Mouse (Mus musculus) Muller cell, postnatal 12 days (primary cell): ENCODE data around the gene Mul1.
A peak's percentile ranks its signal among the peaks of the same experiment; 100 is the strongest.

Experiments
- DNase-seq: peaks from one replicate; pipeline ENCODE4 v3.0.0-alpha.2; 2015; ENCODE audit errors: inconsistent ontology term

Mul1 gene

DNA sequence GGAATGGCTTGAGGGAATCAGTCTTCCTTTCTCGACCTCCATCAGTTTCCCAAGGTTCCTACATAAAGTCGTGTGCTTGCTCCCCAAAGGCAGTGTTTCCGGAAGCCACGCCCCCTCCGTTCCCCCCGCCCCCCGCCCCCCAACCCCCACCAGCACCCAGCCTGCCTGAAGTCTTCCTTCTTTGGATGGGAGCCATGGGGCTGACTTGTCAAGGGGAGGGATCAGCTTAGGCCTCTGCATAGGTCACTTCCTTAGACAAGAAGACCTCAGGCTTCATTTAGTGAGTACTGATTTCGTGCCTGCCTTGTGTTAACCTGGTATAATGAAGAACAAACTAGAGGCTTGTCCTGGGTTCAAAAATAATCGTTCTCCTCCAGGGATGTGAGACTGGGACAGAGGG, 26.4 kb downstream of the Mul1 start:
- DNase-seq = no peak

DNA sequence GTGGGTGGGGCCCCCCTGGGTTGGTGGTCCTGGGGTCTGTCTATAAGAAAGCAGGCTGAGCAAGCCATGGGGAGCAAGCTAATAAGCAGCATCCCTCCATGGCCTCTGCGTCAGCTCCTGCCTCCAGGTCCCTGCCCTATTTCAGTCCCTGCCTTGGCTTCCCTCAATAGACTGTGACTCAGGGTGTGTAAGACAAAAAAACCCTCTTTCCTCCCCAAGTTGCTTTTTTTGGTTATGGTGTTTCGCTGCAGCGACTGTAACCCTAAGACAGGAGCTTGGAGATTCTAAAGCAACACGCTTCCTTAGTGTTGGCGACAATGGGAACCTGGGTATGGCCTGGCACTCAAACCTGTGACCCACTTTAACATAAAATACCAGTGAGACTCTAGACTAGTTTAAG, 27.0 kb downstream of the Mul1 start:
- DNase-seq = no peak

DNA sequence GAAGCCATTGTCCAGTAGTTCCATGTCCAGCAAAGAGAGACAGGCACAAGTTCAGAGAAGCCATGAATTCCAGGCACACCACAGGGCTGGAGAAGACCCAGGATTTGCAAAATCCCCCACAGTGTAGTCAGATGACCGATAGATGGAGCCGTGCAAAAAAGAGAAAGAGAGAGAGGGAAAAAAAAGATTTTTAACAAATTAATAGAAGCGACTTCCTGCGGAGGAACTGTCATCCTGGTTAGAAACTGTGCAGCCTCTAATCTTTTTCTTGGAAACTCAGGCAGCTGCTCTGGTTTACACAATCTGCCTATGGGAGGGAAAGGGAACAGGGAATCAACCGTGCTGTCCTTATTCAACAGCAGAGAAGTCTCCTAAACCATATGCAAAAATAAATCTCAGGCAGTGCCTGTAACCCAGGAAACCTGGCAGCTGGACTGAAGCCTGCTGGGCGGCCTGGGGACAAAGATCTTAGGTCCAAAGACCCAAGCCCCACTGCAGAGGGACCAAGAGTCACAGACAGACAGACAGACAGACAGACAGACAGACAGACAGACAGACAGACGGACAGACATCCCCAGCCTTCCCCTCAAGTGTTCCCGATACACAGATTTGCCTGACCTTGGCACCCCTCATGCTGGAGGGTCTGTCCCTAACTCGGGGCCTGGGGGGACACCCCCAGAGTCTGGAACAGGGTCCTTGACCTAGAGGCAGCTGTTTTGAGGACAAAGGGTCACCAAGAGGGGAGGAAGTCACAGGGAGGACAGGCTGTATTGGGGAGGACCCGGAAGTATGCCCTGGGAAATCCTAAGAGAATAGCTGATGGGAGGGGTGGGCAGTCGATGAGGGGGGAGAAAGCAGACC, 28.7 kb downstream of the Mul1 start:
- peak; percentile 86 for DNase-seq

DNA sequence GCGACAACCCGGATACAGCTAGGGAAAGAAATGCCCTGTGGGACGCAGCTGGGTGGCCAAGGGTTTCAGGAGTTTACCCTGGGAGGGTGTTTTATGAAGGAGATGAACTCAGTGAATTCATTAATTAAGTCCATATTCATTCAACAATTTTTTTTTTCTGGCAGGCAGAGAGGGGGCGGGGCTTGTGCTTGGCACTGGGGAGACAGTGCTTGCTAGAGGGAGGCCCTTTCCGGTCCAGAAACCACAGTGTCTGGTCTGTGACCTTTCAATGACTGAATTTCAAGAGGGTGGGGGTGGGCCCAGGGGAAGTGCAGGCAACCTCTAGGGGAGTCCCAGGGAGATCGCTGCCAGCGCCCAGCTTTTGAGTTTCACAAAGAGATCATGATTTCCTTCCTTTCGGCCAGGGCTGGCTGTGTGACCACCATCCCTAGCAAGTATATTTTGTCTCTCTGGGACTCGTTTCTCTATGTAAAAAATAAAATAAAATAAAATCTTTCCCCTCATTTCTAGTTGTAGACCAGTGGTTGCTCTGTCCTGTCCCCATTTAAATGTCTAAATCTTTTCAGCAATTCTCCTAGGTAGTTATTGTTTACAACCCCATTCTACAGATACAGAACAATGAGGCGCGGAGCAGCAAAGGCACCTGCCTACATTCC, 29.5 kb downstream of the Mul1 start:
- peak; percentile 100 for DNase-seq

DNA sequence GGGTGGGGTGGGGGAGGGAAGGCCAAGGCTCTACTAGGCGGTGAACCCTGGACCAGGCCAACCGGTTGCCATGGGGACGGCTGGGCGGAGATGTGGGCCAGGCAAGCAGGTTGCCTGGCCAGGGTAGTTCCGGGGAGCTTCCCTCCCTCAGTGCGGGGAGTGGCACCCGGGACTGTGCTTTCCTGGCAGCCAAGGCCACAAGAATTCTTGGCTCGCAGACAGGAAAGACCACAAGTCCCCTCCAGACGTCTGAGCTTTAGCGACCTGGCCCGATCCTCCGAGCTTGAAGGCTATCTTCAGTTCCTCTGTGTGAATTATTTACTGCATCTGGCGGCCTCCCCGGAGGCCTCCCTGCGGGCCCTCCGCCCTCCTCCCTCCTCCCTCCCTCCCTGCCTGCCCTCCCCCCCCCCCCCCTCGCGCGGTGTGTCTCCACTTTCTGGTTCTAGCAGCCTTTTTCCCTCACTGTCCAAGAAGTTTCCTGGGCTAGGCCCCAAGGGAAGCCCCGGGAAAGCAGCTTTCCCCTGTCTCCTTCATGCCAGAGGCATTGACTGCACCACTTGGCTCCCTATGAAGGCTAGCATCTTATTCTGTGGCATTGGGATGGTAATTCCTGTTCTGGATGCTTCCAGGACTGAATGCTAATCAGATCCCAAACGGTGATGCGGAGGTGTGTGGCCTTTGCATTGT, 30.3 kb downstream of the Mul1 start:
- peak; percentile 96 for DNase-seq

DNA sequence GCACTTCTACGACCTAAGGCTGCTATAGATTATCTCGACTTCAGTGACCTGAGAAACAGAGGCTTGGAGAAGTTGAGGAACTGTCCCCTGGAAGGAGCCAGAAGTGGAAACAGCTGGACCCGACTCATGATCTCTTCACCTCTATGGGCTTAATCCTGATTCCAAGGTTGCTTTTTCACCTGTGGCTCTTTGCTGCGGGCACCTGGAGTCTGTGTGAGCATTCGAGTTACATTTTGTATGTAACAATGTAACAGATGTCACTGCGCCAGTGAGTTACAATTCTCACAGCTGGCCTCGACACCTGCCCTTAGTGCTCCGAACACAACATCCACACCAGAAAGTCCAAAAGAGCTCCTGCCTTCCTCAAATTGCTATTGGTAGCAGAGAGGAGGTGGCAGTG, 31.0 kb downstream of the Mul1 start:
- DNase-seq = no peak

DNA sequence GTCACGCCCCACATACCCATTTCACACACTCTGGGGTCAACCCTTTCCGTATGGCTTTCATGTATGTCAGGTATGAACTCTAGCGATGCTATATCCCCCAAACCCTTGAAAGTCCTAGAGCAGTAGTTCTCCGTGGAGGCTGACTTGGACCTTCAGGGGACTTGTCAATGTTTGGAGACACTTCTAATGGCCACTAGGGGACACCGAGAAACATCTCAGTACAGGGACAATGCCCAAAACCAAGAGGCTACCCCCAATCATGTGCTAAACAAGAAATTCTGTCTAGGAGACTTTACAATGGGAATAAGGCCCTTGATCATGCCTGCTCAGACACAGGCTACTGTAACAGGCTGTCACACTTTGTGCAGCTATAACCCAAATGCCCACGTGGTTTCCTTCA, 32.2 kb downstream of the Mul1 start:
- DNase-seq = no peak

DNA sequence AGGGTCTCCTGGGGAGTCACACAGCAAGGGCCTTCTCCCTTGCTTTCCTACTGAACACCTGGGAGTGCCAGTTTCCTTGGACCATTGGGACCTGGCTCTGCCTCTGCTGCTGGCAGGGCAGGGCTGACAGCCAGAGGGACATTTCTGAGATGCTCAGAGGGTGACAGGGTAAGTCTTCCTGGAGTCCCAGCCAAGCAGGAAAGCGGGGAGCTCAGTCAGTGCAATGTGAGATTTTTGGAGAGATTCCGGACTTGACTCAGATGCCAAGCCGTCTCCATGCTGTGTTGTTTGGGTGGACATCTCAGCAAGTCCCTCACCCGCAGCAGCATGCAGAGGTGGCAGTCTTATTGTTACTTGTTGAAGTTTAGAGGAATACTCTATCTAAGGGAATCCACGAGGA, 33.0 kb downstream of the Mul1 start:
- peak; percentile 67 for DNase-seq

DNA sequence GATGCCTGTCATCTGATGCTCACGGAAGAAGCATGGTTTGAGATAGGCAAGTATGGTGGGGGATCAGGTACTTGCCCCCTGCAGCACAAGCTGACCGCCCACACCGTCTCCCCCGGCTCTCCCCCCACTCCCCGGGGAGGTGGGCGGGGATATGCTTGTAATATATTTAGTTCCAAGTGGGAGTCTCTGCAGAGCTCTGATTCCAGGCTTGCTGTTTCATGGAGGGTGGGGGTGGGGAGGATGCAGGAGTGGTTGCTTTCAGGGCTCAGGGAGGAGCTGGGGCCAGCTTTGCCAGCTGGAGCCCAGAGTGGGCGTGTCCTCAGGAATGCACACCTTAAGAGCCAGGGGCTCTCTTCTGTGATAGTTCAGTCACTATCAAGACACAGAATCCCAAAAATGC, 34.6 kb downstream of the Mul1 start:
- DNase-seq = no peak

DNA sequence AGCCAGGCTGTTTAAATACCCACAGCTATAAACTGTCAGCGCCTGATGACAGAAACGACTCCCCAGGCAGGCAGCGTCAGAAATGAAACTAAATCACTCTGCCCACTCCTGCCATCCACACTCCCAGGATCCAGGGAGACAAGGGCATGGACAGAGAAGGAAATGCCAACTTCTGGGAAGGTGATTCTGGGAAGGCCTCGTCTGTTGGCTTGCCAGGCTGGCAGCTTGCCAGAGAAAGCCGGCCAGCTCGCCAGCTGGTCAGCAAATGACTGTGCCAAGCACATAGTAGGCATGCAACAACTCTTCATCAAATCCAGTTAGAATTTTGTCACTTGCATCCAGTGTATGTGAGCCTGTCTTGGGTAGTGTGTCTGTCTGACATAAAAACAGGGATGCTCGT, 36.8 kb downstream of the Mul1 start:
- no peak for DNase-seq

DNA sequence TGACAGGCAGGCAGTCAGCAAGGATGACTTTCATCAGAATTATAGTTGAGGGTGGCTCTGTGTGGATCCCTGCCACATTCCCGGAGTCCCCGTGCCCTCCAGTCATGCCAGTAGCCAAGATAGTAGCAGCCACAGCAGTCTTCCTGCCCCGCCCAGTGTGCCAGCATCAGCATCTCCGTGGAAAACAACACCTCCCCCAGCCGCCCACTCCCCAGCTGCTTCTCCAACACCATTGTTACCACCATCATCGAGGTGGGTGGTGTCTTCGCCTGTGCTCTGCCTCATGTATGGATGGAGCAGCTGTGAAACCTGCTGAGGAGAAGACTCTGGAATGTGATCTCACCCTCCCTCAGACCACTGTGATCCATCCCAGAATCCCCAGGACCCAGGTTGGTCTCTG, 45.1 kb downstream of the Mul1 start:
- no peak for DNase-seq

DNA sequence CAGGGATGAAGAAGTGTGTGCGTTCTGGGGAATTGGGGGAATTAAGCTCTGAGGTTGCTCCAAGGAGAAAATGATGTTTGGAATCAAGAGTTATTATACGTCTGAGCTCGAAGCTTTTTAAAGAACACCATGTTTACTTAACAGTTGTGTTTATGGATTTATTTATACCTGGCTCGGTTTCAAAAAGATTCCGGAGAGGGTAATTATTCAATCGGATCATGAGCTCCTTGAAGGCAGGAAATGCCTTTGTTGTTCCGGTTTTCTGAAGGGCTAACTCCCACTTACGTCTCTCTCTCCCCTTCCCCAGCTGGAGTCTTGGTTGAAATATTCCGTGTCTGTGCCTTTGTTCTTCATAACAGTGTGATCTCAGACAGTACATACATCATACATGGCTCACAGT, 46.5 kb downstream of the Mul1 start:
- no peak for DNase-seq

DNA sequence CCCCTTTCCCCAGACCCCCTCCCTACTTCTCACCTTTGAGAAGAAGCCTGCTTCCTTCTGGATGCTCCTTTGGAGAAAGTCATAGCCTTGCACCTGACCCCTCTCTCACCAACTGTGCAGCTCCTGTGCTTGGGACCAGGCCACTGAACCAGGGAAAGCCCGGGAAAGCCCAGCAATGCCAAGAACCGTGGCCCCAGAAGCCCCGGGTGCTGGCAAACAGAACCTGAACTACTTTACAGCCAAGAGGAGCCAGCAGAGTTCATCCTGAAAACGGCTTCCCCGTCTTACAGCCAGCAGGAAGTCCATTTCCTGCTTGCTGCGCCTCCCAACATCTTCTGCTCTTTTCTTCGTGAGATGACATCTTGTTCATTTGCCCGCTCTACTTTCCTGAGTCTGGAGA, 48.2 kb downstream of the Mul1 start:
- no peak for DNase-seq

DNA sequence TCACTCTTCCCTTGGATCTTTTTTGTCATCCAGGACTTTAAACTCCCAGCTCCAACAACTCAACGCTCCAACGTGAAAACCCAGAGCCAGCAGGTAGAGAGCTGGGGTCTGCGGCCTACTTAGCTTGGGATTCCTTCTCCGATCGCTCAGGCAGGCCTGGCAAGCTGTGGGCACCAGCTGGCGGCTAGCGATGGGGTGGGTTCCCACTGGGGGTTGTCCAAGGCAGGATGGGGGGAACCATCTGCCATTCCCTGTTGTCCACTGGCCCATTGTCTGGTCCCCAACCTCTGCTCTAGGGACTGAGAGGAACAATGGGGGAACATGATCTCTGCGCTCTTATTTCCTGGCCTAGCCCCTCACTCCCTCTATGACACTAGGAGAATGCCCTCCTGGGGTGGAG, 53.8 kb downstream of the Mul1 start:
- DNase-seq = no peak

DNA sequence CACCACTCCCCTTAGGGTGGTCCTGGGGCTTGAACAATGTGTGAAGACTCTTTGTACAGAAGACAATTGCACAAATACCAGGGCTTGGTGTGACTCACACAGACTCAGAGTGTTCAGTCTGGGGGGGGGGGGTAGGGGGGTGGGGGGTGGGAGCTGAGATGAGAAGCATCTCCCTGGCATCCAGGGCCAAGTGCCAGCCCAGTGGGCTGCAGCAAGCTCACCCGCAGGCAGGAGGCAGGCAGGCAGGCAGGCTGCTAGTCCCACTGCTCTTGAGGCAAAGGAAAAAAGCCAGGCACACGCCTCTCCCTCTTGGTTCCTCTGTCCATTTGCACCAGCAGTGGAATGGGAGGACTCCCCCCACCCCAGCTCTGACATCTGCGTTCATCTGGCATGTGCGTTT, 56.6 kb downstream of the Mul1 start:
- DNase-seq = peak; percentile 83
